21 mouse cellular contexts compared by ENCODE assay signal in the genomic region with DNA sequence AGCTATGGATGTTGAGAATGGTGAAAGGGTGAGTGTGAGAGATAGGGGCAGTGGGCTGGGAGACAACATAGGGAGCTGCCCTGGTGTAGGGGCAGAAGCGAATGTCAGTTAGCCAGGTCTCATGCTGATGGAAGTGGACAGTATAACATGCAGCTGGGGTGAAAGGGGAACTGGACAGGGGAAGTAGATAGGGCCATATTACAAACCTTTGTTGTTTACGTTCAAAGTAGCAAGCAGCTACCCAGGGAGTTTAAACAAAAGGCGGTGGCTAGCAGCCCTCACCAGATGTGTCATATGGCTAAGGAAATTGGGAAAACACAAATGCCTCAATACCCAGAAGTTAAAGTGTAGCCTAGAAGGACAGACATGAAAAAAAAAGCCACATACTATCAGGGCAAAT.
DNase-seq lines count a peak whose midpoint lies in the region; ATAC-seq and TF ChIP-seq lines count a peak whose summit lies in the region.
"Had no signal": no experiment of that assay in that cellular context is flagged by ENCODE, and none has a peak within 500 bp of the region (broad histone marks: within the 10 kb centered on the region; RNA-seq: fewer than 3 reads in every experiment).

No protein-coding gene starts in this region.

- no peaks in the 10 kb centered on the region for H3K36me3 ChIP-seq in liver, postnatal 0 days (replicated peaks; ENCODE audit: insufficient read depth, low read length)
- H3K36me3 ChIP-seq in liver, embryonic 12.5 days, result no peaks in the 10 kb centered on the region
- H3K36me3 ChIP-seq: embryonic facial prominence, embryonic 15.5 days; forebrain, embryonic 10.5 days; heart, embryonic 12.5 days; hindbrain, embryonic 10.5 days; hindbrain, embryonic 15.5 days had no signal

- peak overlapping the region; percentile 45; the same call in 1 of the 2 replicates for H3K27ac ChIP-seq in liver, postnatal 0 days (ENCODE audit: low read depth)
- H3K27ac ChIP-seq in liver, embryonic 12.5 days, result no peak overlapping the region
- H3K27ac ChIP-seq: embryonic facial prominence, embryonic 15.5 days; forebrain, embryonic 10.5 days; hindbrain, embryonic 10.5 days; hindbrain, embryonic 15.5 days had no signal

- TF ChIP-seq EP300 in liver, postnatal 0 days (IDR thresholded peaks at IDR 0.05; ENCODE audit: low read depth), result no peak

- H3K4me2 ChIP-seq in liver, postnatal 0 days (ENCODE audit: low read depth, low read length), result no peak overlapping the region
- no peak overlapping the region for H3K4me2 ChIP-seq in liver, embryonic 12.5 days
- H3K4me2 ChIP-seq: embryonic facial prominence, embryonic 15.5 days; heart, embryonic 12.5 days; hindbrain, embryonic 15.5 days had no signal

- H3K4me1 ChIP-seq in liver, postnatal 0 days (ENCODE audit: insufficient read depth), result no peaks in the 10 kb centered on the region
- H3K4me1 ChIP-seq in liver, embryonic 12.5 days, result no peaks in the 10 kb centered on the region
- H3K4me1 ChIP-seq: embryonic facial prominence, embryonic 15.5 days; forebrain, embryonic 10.5 days; heart, embryonic 12.5 days; hindbrain, embryonic 10.5 days; hindbrain, embryonic 15.5 days had no signal

- no peak for ATAC-seq in liver, postnatal 0 days
- ATAC-seq in liver, embryonic 12.5 days, result no peak
- peak; percentile 84 for ATAC-seq in megakaryocyte, adult 5-6 weeks (ENCODE audit: poor library complexity, severe bottlenecking)
- ATAC-seq in neutrophil, adult 5-6 weeks (ENCODE audit: extremely low read depth, insufficient number of reproducible peaks, low FRiP score, poor library complexity, severe bottlenecking), result peak; percentile 57
- ATAC-seq: forebrain, embryonic 14.5 days; inflammation-experienced regulatory T-cells, adult 6 months had no signal

- H3K9me3 ChIP-seq in liver, postnatal 0 days (ENCODE audit: low read length), result no peaks in the 10 kb centered on the region
- no peaks in the 10 kb centered on the region for H3K9me3 ChIP-seq in liver, embryonic 12.5 days (replicated peaks)
- H3K9me3 ChIP-seq: embryonic facial prominence, embryonic 15.5 days; forebrain, embryonic 10.5 days; heart, embryonic 12.5 days; hindbrain, embryonic 10.5 days; hindbrain, embryonic 15.5 days had no signal

- TF ChIP-seq CTCF in liver, postnatal 0 days (IDR thresholded peaks at IDR 0.05; ENCODE audit: low read depth), result no peak

- 54% methylated on average over 3 of the region's 3 CpGs for WGBS in liver, postnatal 0 days (ENCODE audit: insufficient replicate concordance)
- 44% methylated on average over 3 of the region's 3 CpGs for WGBS in liver, embryonic 12.5 days (ENCODE audit: insufficient replicate concordance)

- no peak overlapping the region for H3K4me3 ChIP-seq in liver, postnatal 0 days (ENCODE audit: low read depth, low read length)
- H3K4me3 ChIP-seq in liver, embryonic 12.5 days, result no peak overlapping the region
- H3K4me3 ChIP-seq: embryonic facial prominence, embryonic 15.5 days; erythroblast, embryonic 14.5 days; forebrain, embryonic 10.5 days; heart, embryonic 12.5 days; hindbrain, embryonic 10.5 days; hindbrain, embryonic 15.5 days had no signal

- no peak for DNase-seq in liver, postnatal 0 days
- peak; percentile 20 for DNase-seq in A20 (ENCODE audit: low read depth, low spot score)
- no peak for DNase-seq in ovary, adult 18-20 months (ENCODE audit: low spot score)
- DNase-seq in cerebellum, adult 11-12 months, result no peak
- DNase-seq: adrenal gland, postnatal 10 days; cerebellum, adult 18-20 months; cerebellum, adult 9-11 months; cerebellum, postnatal 36 days; embryo, embryonic 11 days; gastrocnemius, postnatal 36 days had no signal

- no peak overlapping the region for H3K9ac ChIP-seq in liver, postnatal 0 days (replicated peaks)
- H3K9ac ChIP-seq in liver, embryonic 12.5 days, result no peak overlapping the region
- H3K9ac ChIP-seq: embryonic facial prominence, embryonic 15.5 days; heart, embryonic 12.5 days; hindbrain, embryonic 15.5 days had no signal

- no peaks in the 10 kb centered on the region for H3K27me3 ChIP-seq in liver, postnatal 0 days (ENCODE audit: insufficient read depth, low read length)
- no peaks in the 10 kb centered on the region for H3K27me3 ChIP-seq in liver, embryonic 12.5 days (replicated peaks)
- H3K27me3 ChIP-seq: embryonic facial prominence, embryonic 15.5 days; heart, embryonic 12.5 days; hindbrain, embryonic 15.5 days had no signal

Comparison
In these comparisons a context has a peak if more than half of its experiments do, and no peak if none do; other contexts are left out.
1. ATAC-seq: peak in megakaryocyte, adult 5-6 weeks (single experiment) and neutrophil, adult 5-6 weeks (single experiment); none in liver, postnatal 0 days (single experiment) and liver, embryonic 12.5 days (single experiment).